Mouse (Mus musculus) inflammation-experienced regulatory T-cells (primary cell): Measurements from ENCODE around the gene Gm20890. TPM values are rescaled to one million over a fixed set of nuclear protein-coding genes. Genes with fewer than 3 reads are reported as not detected.

Experiments
- polyA plus RNA-seq, 2 experiments: library from polyadenylated mRNA; unstranded; fragments of 100-300 nt; shearing (Covaris generic); gene quantifications; one replicate each; pipeline ENCODE4 v1.2.1; 2017

The Gm20890 gene
- polyA plus RNA-seq: not detected

DNA sequence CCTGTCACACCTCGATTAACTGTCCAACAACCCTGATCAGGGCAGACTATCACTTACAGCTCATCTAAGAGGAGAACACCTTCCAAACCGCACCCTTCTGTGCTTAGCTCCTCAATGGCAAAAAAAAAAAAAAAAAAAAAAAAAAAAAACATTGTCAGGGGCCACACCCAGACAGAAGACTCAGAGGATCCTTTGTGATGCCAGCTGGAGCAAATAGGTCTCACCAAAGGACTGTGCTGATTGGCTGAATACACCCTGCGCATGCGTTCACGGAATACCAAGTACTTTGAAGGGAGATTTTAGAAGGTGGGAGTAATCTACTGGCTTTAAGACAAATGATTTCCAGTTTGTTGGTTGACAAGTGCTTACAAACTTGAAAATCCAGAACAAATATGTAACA lies at the start of gene Gm20890:
Gm20890 (minus strand) TSS at position 101 of the 400 bp plus-strand sequence.

